19 mouse cellular contexts compared by ENCODE assay signal in genomic region chr3:22007736-22008135, GRCm38 (mm10).
"Had no signal": no experiment of that assay in that cellular context is flagged by ENCODE, and none has a peak within 500 bp of the region (broad histone marks: within the 10 kb centered on the region; RNA-seq: fewer than 3 reads in every experiment).

No protein-coding gene starts in this region.

- H3K27me3 ChIP-seq: liver, embryonic 15.5 days; lung, embryonic 15.5 days; megakaryocyte, embryonic 14.5 days; neural tube, embryonic 12.5 days; neural tube, embryonic 15.5 days had no signal

- H3K27ac ChIP-seq: left cerebral cortex, adult 2 months; liver, embryonic 15.5 days; lung, embryonic 15.5 days; midbrain, embryonic 10.5 days; neural tube, embryonic 12.5 days; neural tube, embryonic 15.5 days had no signal

- DNase-seq: layer of hippocampus, postnatal 36 days; lung, adult 18-20 months; lung, postnatal 10 days; lung, postnatal 36 days; midbrain, embryonic 14.5 days; right cerebral cortex, adult 18-20 months; right cerebral cortex, postnatal 14 days; right cerebral cortex, postnatal 4 days; spleen, adult 18-20 months; thymus, adult 18-20 months; thymus, postnatal 36 days had no signal

- H3K4me2 ChIP-seq: liver, embryonic 11.5 days; liver, embryonic 15.5 days; lung, embryonic 15.5 days; neural tube, embryonic 12.5 days; neural tube, embryonic 15.5 days had no signal

- H3K4me3 ChIP-seq: left cerebral cortex, adult 2 months; liver, embryonic 15.5 days; lung, embryonic 15.5 days; megakaryocyte, embryonic 14.5 days; midbrain, embryonic 10.5 days; neural tube, embryonic 12.5 days; neural tube, embryonic 15.5 days had no signal

- H3K36me3 ChIP-seq: liver, embryonic 15.5 days; lung, embryonic 15.5 days; midbrain, embryonic 10.5 days; neural tube, embryonic 12.5 days; neural tube, embryonic 15.5 days had no signal

- H3K9ac ChIP-seq: liver, embryonic 15.5 days; lung, embryonic 15.5 days; neural tube, embryonic 12.5 days; neural tube, embryonic 15.5 days had no signal

- H3K4me1 ChIP-seq: liver, embryonic 15.5 days; lung, embryonic 15.5 days; neural tube, embryonic 12.5 days; neural tube, embryonic 15.5 days had no signal

- H3K9me3 ChIP-seq: liver, embryonic 15.5 days; lung, embryonic 15.5 days; megakaryocyte, embryonic 14.5 days; midbrain, embryonic 10.5 days; neural tube, embryonic 12.5 days; neural tube, embryonic 15.5 days had no signal
